Mouse (Mus musculus) liver, adult 2 months (tissue): ENCODE results near the gene Guca1b.
"Not testable (repeated sequence)": the region's sequence is repeated elsewhere in the genome, so short reads cannot be mapped to it uniquely, and the experiment has no call there.

Source experiments
- CTCF ChIP-seq: fragments of 200-500 bp; IDR thresholded peaks from 2 replicates; pipeline ENCODE4 v1.5.1; 2011; ENCODE audit warnings: low read depth, low read length, control low read depth
- POLR2A ChIP-seq: fragments of 200-500 bp; IDR thresholded peaks from 2 replicates; pipeline ENCODE4 v1.6.1; 2011; ENCODE audit warnings: low read length, control low read depth; ENCODE audit not compliant: insufficient read depth; ENCODE audit errors: extremely low read depth

DNA sequence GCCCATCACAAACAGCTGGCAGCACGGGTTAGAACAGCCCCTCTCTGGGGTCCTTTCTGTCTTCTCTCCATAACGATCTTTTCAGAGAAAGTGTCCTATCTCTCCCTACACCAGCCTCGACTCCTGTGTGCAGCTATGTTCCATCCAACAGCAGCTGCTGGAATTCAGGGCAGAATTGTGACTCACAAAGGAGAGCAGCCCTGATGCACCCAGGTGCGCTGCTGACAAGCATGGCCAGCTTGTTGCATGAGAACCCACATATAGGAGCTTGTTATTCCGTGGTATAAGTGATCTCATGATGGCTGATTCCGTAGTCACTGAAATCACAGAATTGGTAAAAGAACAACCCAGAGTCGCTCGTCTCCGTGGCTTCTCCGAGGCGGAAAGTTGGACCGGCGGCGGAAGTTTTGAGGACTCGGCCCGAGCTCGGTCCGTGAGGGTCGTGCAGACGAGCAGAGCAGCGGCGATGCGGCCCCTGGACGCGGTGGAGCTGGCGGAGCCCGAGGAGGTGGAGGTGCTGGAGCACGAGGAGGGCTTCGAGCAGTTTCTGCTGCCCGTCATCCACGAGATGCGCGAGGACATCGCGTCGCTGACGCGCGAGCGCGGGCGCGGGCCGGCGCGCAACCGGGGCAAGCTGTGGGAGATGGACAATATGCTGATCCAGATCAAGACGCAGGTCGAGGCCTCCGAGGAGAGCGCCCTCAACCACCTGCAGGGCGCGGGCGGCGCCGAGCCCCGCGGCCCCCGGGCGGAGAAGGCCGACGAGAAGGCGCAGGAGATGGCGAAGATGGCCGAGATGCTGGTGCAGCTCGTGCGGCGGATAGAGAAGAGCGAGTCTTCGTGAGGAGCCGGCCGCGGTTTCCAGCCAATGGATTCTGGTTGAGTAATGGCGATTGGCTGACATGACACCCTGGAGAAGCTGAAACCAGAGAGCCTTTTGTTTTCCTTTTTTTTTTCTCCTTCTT, 25.0 kb downstream of the Guca1b start:
- not testable (repeated sequence) for TF ChIP-seq CTCF, POLR2A
